17 mouse cellular contexts compared by ENCODE assay signal in genomic region chr14:18500249-18500832, GRCm38 (mm10).
DNase-seq lines count a peak whose midpoint lies in the region; ATAC-seq lines count a peak whose summit lies in the region.
"Had no signal": no experiment of that assay in that cellular context is flagged by ENCODE, and none has a peak within 500 bp of the region (broad histone marks: within the 10 kb centered on the region; RNA-seq: fewer than 3 reads in every experiment).

No protein-coding gene starts in this region.

- H3K27me3 ChIP-seq in neural tube, embryonic 15.5 days (replicated peaks) = no peaks in the 10 kb centered on the region
- no peaks in the 10 kb centered on the region for H3K27me3 ChIP-seq in forebrain, embryonic 15.5 days

- no peak overlapping the region for H3K4me3 ChIP-seq in neural tube, embryonic 15.5 days (replicated peaks)
- no peak overlapping the region for H3K4me3 ChIP-seq in forebrain, embryonic 15.5 days

- 0 out of 2 replicates have a peak, but pooled peaks have one; percentile 46 for ATAC-seq in neural tube, embryonic 15.5 days (ENCODE audit: low FRiP score)
- ATAC-seq in forebrain, embryonic 15.5 days (replicated peaks) = peak; percentile 85

- intact Hi-C loops in heart, postnatal 10 days (cut with DNase I) = loop anchor here (10.0 kb wide), 1 partner anchor 544 kb away; no protein-coding TSS in a partner anchor

- H3K27ac ChIP-seq in neural tube, embryonic 15.5 days (replicated peaks) = no peak overlapping the region
- H3K27ac ChIP-seq in forebrain, embryonic 15.5 days (replicated peaks) = no peak overlapping the region
- H3K27ac ChIP-seq: liver, embryonic 14.5 days had no signal

- no peak overlapping the region for H3K9ac ChIP-seq in neural tube, embryonic 15.5 days (replicated peaks)
- no peak overlapping the region for H3K9ac ChIP-seq in forebrain, embryonic 15.5 days (replicated peaks)
- H3K9ac ChIP-seq: liver, embryonic 14.5 days had no signal

- no peaks in the 10 kb centered on the region for H3K9me3 ChIP-seq in neural tube, embryonic 15.5 days (replicated peaks)
- H3K9me3 ChIP-seq in forebrain, embryonic 15.5 days = no peaks in the 10 kb centered on the region
- H3K9me3 ChIP-seq: G1E had no signal

- DNase-seq in heart, adult 11 months = peak; percentile 24
- DNase-seq in heart, postnatal 10 days = no peak
- DNase-seq in neural tube, embryonic 10.5 days (ENCODE audit: extremely low spot score, low spot score) = no peak
- DNase-seq in retina, embryonic 14.5 days (ENCODE audit: low spot score) = peak; percentile 52
- no peak for DNase-seq in embryo, embryonic 9.5 days (ENCODE audit: extremely low spot score)
- no peak for DNase-seq in spleen, postnatal 4 days (ENCODE audit: low spot score in 2 of 2)
- DNase-seq: adrenal gland, postnatal 14 days; heart, postnatal 36 days; kidney, adult 11 months; kidney, postnatal 25 days; lung, postnatal 10 days; thymus, postnatal 14 days had no signal

- no peaks in the 10 kb centered on the region for H3K4me1 ChIP-seq in neural tube, embryonic 15.5 days
- H3K4me1 ChIP-seq in forebrain, embryonic 15.5 days = no peaks in the 10 kb centered on the region

- no peaks in the 10 kb centered on the region for H3K36me3 ChIP-seq in neural tube, embryonic 15.5 days
- H3K36me3 ChIP-seq in forebrain, embryonic 15.5 days = no peaks in the 10 kb centered on the region
- H3K36me3 ChIP-seq: G1E had no signal

- no peak overlapping the region for H3K4me2 ChIP-seq in neural tube, embryonic 15.5 days
- no peak overlapping the region for H3K4me2 ChIP-seq in forebrain, embryonic 15.5 days (replicated peaks)
- H3K4me2 ChIP-seq: midbrain, embryonic 11.5 days had no signal

Comparison
In these comparisons a context has a peak if more than half of its experiments do, and no peak if none do; other contexts are left out.
1. DNase-seq: peak in heart, adult 11 months (single experiment) and retina, embryonic 14.5 days (single experiment); none in heart, postnatal 10 days (0 of 2), neural tube, embryonic 10.5 days (single experiment), embryo, embryonic 9.5 days (single experiment) and spleen, postnatal 4 days (0 of 2).